Mouse (Mus musculus): ENCODE measurements around the gene Kcnk6. TPM values are rescaled to one million over a fixed set of nuclear protein-coding genes. Genes with fewer than 3 reads are reported as not detected.

Gene Kcnk6
- total and polyA plus RNA-seq, 3 experiments = 1.4 to 5.2 TPM; not detected in 1

DNA sequence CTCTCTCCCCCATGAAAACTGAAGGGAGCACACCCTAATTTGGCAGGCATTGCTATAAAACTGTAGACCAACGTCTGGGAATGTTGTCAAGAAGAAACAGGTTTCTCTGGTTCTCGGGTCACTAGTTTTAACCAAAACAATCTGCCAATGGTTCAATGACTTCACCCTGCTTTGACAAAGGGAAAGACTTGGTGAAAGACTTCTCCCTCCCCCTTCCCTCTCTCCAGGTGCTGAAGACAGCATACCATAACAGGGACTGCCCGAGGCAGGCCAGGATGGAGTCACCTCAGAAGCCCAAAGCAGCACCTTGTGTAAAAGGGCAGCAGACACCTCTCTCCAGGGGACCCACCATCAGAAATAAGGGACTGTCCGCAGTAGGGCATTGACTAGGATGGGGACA is 34.6 kb upstream of the Kcnk6 start:
- no peak for DNase-seq (ENCODE audit: low read depth, low spot score)
- Histone ChIP-seq H3K79me2 (ENCODE audit: control insufficient read depth, insufficient read depth, low read length, poor library complexity) (peaks cover 2% of the 10 kb centered on the region; the same call in 1 of the 2 replicates), H3K27ac (ENCODE audit: control insufficient read depth, low read depth, low read length) (no peak overlapping the region), H3K9ac (ENCODE audit: control insufficient read depth, low read depth, low read length, poor library complexity, severe bottlenecking) (no peak overlapping the region), H3K9me3 (replicated peaks; ENCODE audit: insufficient read depth, low read length) (no peaks in the 10 kb centered on the region), H3K4me1 (ENCODE audit: control insufficient read depth in 1 of 2, insufficient read depth in 2 of 2, low read length in 2 of 2) (no peaks in the 10 kb centered on the region), H3K4me3 (ENCODE audit: control insufficient read depth in 1 of 2, insufficient read depth in 1 of 2, low read depth in 2 of 2, low read length in 2 of 2) (no peak overlapping the region), H3K36me3 (ENCODE audit: control insufficient read depth in 1 of 2, insufficient read depth in 2 of 2, low read length in 2 of 2) (peaks cover 0 to 2% of the 10 kb centered on the region in 2 experiments; a peak in 1 of 4 replicates), H3K27me3 (ENCODE audit: control insufficient read depth in 1 of 2, insufficient read depth in 2 of 2, low read length in 2 of 2) (no peaks in the 10 kb centered on the region)
- no peak for TF ChIP-seq POLR2A (IDR thresholded peaks at IDR 0.05; ENCODE audit: control insufficient read depth in 1 of 2, insufficient read depth in 1 of 2, low read depth in 1 of 2, low read length in 2 of 2, poor library complexity in 1 of 2)
- no peak for TF ChIP-seq UBTF (IDR thresholded peaks at IDR 0.05; ENCODE audit: borderline replicate concordance, insufficient read depth, low read depth, low read length)
- no peak for TF ChIP-seq MYC (IDR thresholded peaks at IDR 0.05; ENCODE audit: low read depth, low read length)
- no peak for TF ChIP-seq E2F4 (IDR thresholded peaks at IDR 0.05; ENCODE audit: borderline replicate concordance, low read depth, low read length)

DNA sequence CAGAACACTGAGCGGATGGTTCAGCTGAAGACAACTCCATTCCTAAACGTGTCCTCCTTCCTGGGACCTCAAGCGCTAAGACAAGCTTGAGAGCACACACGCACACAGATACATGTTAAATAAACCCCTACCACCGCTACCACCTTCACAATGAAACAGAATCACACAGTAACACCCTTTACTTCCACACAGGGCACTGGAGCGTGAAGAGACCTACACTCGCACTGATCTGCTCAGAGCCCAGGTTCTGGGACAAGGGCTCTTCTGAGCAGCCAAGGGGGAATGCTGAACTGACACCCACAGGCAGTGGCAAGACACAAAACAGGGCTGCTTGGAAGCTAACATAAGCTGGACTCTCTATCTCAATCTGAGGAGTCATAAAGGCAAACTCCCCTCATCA is 33.3 kb upstream of the Kcnk6 start:
- no peak for DNase-seq (ENCODE audit: low read depth, low spot score)
- Histone ChIP-seq H3K4me1 (ENCODE audit: control insufficient read depth in 1 of 2, insufficient read depth in 2 of 2, low read length in 2 of 2) (no peaks in the 10 kb centered on the region), H3K4me3 (ENCODE audit: control insufficient read depth in 1 of 2, insufficient read depth in 1 of 2, low read depth in 2 of 2, low read length in 2 of 2) (no peak overlapping the region), H3K9ac (ENCODE audit: control insufficient read depth, low read depth, low read length, poor library complexity, severe bottlenecking) (no peak overlapping the region), H3K9me3 (replicated peaks; ENCODE audit: insufficient read depth, low read length) (no peaks in the 10 kb centered on the region), H3K27me3 (ENCODE audit: control insufficient read depth in 1 of 2, insufficient read depth in 2 of 2, low read length in 2 of 2) (no peaks in the 10 kb centered on the region), H3K36me3 (ENCODE audit: control insufficient read depth in 1 of 2, insufficient read depth in 2 of 2, low read length in 2 of 2) (peaks cover 0 to 2% of the 10 kb centered on the region in 2 experiments; a peak in 1 of 4 replicates), H3K27ac (ENCODE audit: control insufficient read depth, low read depth, low read length) (no peak overlapping the region), H3K79me2 (ENCODE audit: control insufficient read depth, insufficient read depth, low read length, poor library complexity) (no peaks in the 10 kb centered on the region)
- TF ChIP-seq POLR2AphosphoS2 (IDR thresholded peaks at IDR 0.05; ENCODE audit: low read length) = no peak
- no peak for TF ChIP-seq TAL1 (IDR thresholded peaks at IDR 0.05; ENCODE audit: low read length)
- TF ChIP-seq ZC3H11A (IDR thresholded peaks at IDR 0.05; ENCODE audit: low read depth, low read length) = no peak
- no peak for TF ChIP-seq JUND (IDR thresholded peaks at IDR 0.05; ENCODE audit: low read depth, low read length)
- TF ChIP-seq ETS1 (IDR thresholded peaks at IDR 0.05; ENCODE audit: low read depth, low read length) = no peak
- TF ChIP-seq MYB (IDR thresholded peaks at IDR 0.05; ENCODE audit: low read depth, low read length) = no peak
- no peak for TF ChIP-seq GATA1 (IDR thresholded peaks at IDR 0.05; ENCODE audit: low read depth, low read length)
- no peak for TF ChIP-seq ZMIZ1 (IDR thresholded peaks at IDR 0.05; ENCODE audit: low read depth, low read length)
- TF ChIP-seq UBTF (IDR thresholded peaks at IDR 0.05; ENCODE audit: borderline replicate concordance, insufficient read depth, low read depth, low read length) = no peak
- no peak for TF ChIP-seq ZKSCAN1 (IDR thresholded peaks at IDR 0.05; ENCODE audit: low read depth, low read length)
- TF ChIP-seq CHD1 (IDR thresholded peaks at IDR 0.05; ENCODE audit: low read depth, low read length) = no peak
- TF ChIP-seq SIN3A (IDR thresholded peaks at IDR 0.05; ENCODE audit: low read length) = no peak
- no peak for TF ChIP-seq ZNF384 (IDR thresholded peaks at IDR 0.05; ENCODE audit: low read depth, low read length)
- no peak for TF ChIP-seq MAFK (IDR thresholded peaks at IDR 0.05; ENCODE audit: borderline replicate concordance, low read depth, low read length)
